Mouse (Mus musculus): Measurements from ENCODE around the gene Klhl28. TPM values are rescaled to one million over a fixed set of nuclear protein-coding genes. Genes with fewer than 3 reads are reported as not detected.

The Klhl28 gene
- polyA plus RNA-seq (2015; fragmentation: Illumina TruSeq; extraction: RNeasy Lipid Tissue Mini Kit (QIAGEN cat#74804); ENCODE audit: low read depth, low replicate concordance) = 13.5 TPM

GRCm38 (mm10) chr12:64965124-64966026, at the start of gene Klhl28, which contains the start of gene Togaram1:
Gene Klhl28, minus strand, starts transcription at chr12:64965534.
Gene Togaram1, plus strand, starts transcription at chr12:64965804.

GRCm38 (mm10) chr12:64917578-64918471, 47.5 kb downstream of the Klhl28 start, which contains the start of gene Gm527:
Gene Gm527, plus strand, starts transcription at chr12:64917906.

Other genes starting within 250 kb of the Klhl28 start
- 18.2 TPM for gene Gm527, start 47.6 kb downstream of the Klhl28 start, polyA plus RNA-seq (2015; fragmentation: Illumina TruSeq; extraction: RNeasy Lipid Tissue Mini Kit (QIAGEN cat#74804); ENCODE audit: low read depth, low replicate concordance)
- 26.9 TPM for gene Togaram1, start 270 bp upstream of the Klhl28 start, polyA plus RNA-seq (2015; fragmentation: Illumina TruSeq; extraction: RNeasy Lipid Tissue Mini Kit (QIAGEN cat#74804); ENCODE audit: low read depth, low replicate concordance)
- gene Prpf39, start 70.8 kb upstream of the Klhl28 start, polyA plus RNA-seq (2015; fragmentation: Illumina TruSeq; extraction: RNeasy Lipid Tissue Mini Kit (QIAGEN cat#74804); ENCODE audit: low read depth, low replicate concordance) = 35.0 TPM
- 325 TPM for gene Fkbp3, start 108.5 kb upstream of the Klhl28 start, polyA plus RNA-seq (2015; fragmentation: Illumina TruSeq; extraction: RNeasy Lipid Tissue Mini Kit (QIAGEN cat#74804); ENCODE audit: low read depth, low replicate concordance)
- gene Fancm, start 110.1 kb upstream of the Klhl28 start, polyA plus RNA-seq (2015; fragmentation: Illumina TruSeq; extraction: RNeasy Lipid Tissue Mini Kit (QIAGEN cat#74804); ENCODE audit: low read depth, low replicate concordance) = 4.7 TPM
- gene Mis18bp1, start 207.1 kb upstream of the Klhl28 start, polyA plus RNA-seq (2015; fragmentation: Illumina TruSeq; extraction: RNeasy Lipid Tissue Mini Kit (QIAGEN cat#74804); ENCODE audit: low read depth, low replicate concordance) = 0.58 TPM